Mouse (Mus musculus): ENCODE results near the gene Vti1b. TPM values are rescaled to one million over a fixed set of nuclear protein-coding genes. Genes with fewer than 3 reads are reported as not detected.
A peak's percentile ranks its signal among the peaks of the same experiment; 100 is the strongest.

Vti1b gene
- total RNA-seq, 2 experiments from 2014 or later, result 7.1 to 61.4 TPM

GRCm38 (mm10) chr12:79140811-79141210 is 31.7 kb downstream of the Vti1b start:
- no peak for ATAC-seq (replicated peaks; ENCODE audit: low FRiP score, poor library complexity, severe bottlenecking)

GRCm38 (mm10) chr12:79139417-79139816 is 33.0 kb downstream of the Vti1b start:
- ATAC-seq (replicated peaks; ENCODE audit: low FRiP score, poor library complexity, severe bottlenecking), result no peak

GRCm38 (mm10) chr12:79138999-79139398 is 33.5 kb downstream of the Vti1b start:
- no peak for ATAC-seq (replicated peaks; ENCODE audit: low FRiP score, poor library complexity, severe bottlenecking)

DNA sequence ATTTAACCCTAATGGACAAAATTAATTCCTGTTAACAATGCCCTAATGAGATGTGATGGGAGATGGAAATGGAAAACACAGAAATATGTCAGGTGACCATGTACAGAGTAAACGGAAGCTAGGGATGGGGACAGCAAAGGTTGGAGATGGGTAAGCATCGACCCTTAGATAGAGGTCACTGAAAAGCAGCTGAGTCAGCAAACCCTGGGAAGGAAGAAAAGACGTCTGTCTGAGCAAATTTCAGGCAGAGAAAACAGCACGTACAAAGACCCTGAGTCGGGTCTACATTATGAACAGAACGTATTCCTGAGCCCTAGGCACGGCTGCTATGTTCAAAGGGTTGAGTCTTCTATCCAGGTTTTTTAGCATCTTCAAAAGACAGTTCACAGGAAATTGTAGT is 35.5 kb downstream of the Vti1b start:
- ATAC-seq (replicated peaks; ENCODE audit: low FRiP score, poor library complexity, severe bottlenecking), result no peak

DNA sequence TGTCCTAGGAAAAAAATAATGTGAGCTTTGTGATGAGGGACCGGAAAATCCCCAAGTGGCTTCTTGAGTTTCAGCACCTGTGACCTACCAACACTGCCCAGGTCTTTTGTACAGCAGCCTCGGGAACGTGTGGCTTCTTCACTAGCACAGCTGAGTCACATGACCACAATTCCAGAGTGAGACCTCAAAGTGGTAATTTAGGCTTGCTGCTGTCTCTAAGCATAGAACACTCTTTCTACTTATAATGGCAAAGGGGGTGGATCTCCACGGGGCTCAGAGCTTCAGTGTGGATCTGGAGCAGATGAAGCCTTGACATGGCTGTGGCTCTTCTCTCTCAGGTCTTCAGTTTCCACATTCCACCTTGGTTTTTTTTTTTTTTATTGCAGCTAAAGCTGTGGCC is 37.4 kb downstream of the Vti1b start:
- ATAC-seq (replicated peaks; ENCODE audit: low FRiP score, poor library complexity, severe bottlenecking), result no peak

DNA sequence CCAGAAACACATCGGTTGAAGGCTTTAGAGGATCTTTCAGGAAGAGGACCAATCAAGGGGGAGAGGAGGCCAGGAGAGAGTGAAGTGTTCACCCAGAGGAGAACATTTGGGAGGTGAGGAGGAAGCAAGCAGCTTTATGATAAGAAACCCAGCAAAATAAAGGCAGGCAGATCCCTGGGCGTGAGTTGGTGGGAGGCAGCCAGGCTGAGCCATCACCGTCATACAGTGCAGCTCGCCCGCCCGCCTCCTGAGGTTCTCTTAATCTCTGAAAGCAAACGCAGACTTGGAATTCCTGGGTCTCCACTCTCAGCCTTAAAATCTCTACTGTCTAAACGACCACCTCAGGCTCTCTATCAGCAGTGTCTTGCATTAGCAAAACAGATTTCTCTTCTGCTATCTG is 37.8 kb downstream of the Vti1b start:
- ATAC-seq (replicated peaks; ENCODE audit: low FRiP score, poor library complexity, severe bottlenecking), result no peak

DNA sequence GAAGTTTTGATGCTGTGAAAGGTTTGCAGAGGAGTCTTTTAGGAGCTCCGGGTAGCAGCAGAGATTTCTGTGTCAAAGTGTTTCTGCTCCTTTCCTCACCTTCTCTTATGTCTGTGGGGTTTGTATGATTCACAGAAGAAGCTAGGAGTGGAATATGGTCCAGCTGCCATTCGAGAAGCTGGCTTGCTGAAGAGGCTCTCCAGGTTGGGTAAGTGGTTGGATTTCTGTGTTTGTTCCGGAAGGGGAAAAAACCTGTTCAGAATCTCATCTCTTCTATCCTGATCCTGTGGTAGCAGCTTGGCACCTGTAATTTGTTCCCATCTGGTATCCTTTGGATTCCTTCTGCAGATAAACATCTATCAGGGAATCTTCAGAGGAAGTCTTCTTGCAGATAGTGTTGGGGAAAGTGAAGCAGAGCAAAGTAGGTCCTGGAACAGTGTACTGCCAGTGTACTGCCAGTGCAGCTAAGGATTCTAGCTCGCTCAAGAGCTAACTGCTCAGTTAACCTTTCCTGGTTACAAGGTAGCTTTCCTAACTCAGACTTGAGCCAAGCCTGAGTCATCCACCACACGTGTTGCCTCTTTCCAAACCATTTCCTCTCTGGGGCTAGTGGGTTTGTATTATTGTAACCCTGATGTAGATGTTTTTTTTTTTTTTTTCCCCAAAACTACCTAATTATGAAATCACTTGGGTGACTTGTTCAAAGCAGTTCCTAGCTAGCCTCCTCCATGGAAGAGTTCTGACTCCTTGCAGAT is 40.6 kb downstream of the Vti1b start:
- ATAC-seq (replicated peaks; ENCODE audit: low FRiP score, poor library complexity, severe bottlenecking), result no peak

- no peak for ATAC-seq (replicated peaks; ENCODE audit: low FRiP score, poor library complexity, severe bottlenecking)
Observed at GRCm38 (mm10) chr12:79131178-79131675, 41.2 kb downstream of the Vti1b start.

- peak; percentile 54; the same call in 1 of the 2 replicates for ATAC-seq (replicated peaks; ENCODE audit: low FRiP score, poor library complexity, severe bottlenecking)
Observed at GRCm38 (mm10) chr12:79130299-79131177, 41.9 kb downstream of the Vti1b start, which contains the start of gene Arg2. Arg2 (plus strand) TSS chr12:79130777.

GRCm38 (mm10) chr12:79122820-79123219 is 49.6 kb downstream of the Vti1b start:
- no peak for ATAC-seq (replicated peaks; ENCODE audit: low FRiP score, poor library complexity, severe bottlenecking)

DNA sequence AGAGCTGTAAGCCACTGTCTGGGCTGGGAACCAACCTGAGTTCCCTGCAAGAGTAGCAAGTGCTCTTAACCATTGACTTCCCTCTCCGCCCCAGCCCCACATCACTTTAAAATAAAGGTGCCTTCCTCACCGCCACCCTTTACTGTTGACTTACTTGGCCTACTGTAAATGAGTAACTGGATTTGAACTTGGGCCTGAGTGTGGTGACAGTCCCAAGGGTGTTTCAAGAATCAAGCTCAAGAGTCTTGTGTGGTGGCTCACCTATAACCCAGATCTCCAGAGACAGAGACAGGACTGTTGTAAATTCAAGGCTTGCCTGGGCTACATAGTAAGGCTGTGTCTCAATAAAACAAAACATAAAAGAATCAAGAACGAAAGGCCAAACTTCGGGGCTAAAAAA is 53.5 kb downstream of the Vti1b start:
- no peak for ATAC-seq (replicated peaks; ENCODE audit: low FRiP score, poor library complexity, severe bottlenecking)

Other genes with a start within 250 kb of the Vti1b start
- gene Tmem229b, start 165.0 kb downstream of the Vti1b start, total RNA-seq (2015; ENCODE audit: low replicate concordance), result 10.1 and 13.0 TPM in 2 replicates
- gene Tmem229b, start 165.0 kb downstream of the Vti1b start, total RNA-seq (2017; ENCODE audit: low replicate concordance), result 3.9 and 4.5 TPM in 2 replicates
- not detected in 2 replicates for gene Plekhh1, start 143.5 kb downstream of the Vti1b start, total RNA-seq (2015; ENCODE audit: low replicate concordance)
- gene Plekhh1, start 143.5 kb downstream of the Vti1b start, total RNA-seq (2017; ENCODE audit: low replicate concordance), result 0.83 TPM in 1 of 2 replicates, not detected in the other
- 2.1 and 4.0 TPM in 2 replicates for gene Pigh, start 83.0 kb downstream of the Vti1b start, total RNA-seq (2015; ENCODE audit: low replicate concordance)
- gene Pigh, start 83.0 kb downstream of the Vti1b start, total RNA-seq (2017; ENCODE audit: low replicate concordance), result 1.7 and 4.6 TPM in 2 replicates
- 1.7 TPM in 1 of 2 replicates, not detected in the other for gene Arg2, start 41.9 kb downstream of the Vti1b start, total RNA-seq (2015; ENCODE audit: low replicate concordance)
- not detected in 2 replicates for gene Arg2, start 41.9 kb downstream of the Vti1b start, total RNA-seq (2017; ENCODE audit: low replicate concordance)
- gene Rdh11, start 19.6 kb upstream of the Vti1b start, total RNA-seq (2015; ENCODE audit: low replicate concordance), result 15.5 TPM in 2 replicates
- gene Rdh11, start 19.6 kb upstream of the Vti1b start, total RNA-seq (2017; ENCODE audit: low replicate concordance), result 20.9 and 21.6 TPM in 2 replicates
- 0.84 and 4.7 TPM in 2 replicates for gene Rdh12, start 36.2 kb upstream of the Vti1b start, total RNA-seq (2015; ENCODE audit: low replicate concordance)
- 2.3 and 5.7 TPM in 2 replicates for gene Rdh12, start 36.2 kb upstream of the Vti1b start, total RNA-seq (2017; ENCODE audit: low replicate concordance)
- gene Zfyve26, start 123.6 kb upstream of the Vti1b start, total RNA-seq (2015; ENCODE audit: low replicate concordance), result 26.4 and 40.0 TPM in 2 replicates
- gene Zfyve26, start 123.6 kb upstream of the Vti1b start, total RNA-seq (2017; ENCODE audit: low replicate concordance), result 30.8 and 39.4 TPM in 2 replicates
- gene Rad51b, start 124.6 kb upstream of the Vti1b start, total RNA-seq (2015; ENCODE audit: low replicate concordance), result 5.8 and 12.6 TPM in 2 replicates
- gene Rad51b, start 124.6 kb upstream of the Vti1b start, total RNA-seq (2017; ENCODE audit: low replicate concordance), result 9.5 and 9.6 TPM in 2 replicates

Measured in erythroid progenitor cell, adult 5-6 weeks (primary cell).